Mouse (Mus musculus) spleen, adult 2 months (tissue): Measurements from ENCODE around the gene Klhl29. TPM values are rescaled to one million over a fixed set of nuclear protein-coding genes. Genes with fewer than 3 reads are reported as not detected.

ENCODE experiments used
- DNase-seq, 2 experiments: peaks; one replicate each; pipeline versions ENCODE4 v3.0.0 to v3.0.0-alpha.2; 2012 to 2021; ENCODE audit warnings: low spot score in 2 of 2, low read depth in 1 of 2
- H3K27ac ChIP-seq: fragments of 200-500 bp; 2 replicates; pipeline ENCODE4 v1.5.1; 2012; ENCODE audit warnings: low read length, inconsistent platforms; ENCODE audit not compliant: insufficient read depth
- H3K27me3 ChIP-seq: fragments of 200-500 bp; 2 replicates; pipeline ENCODE4 v1.6.1; 2012; ENCODE audit warnings: mild to moderate bottlenecking, moderate library complexity, low read length, inconsistent platforms; ENCODE audit not compliant: control insufficient read depth, insufficient read depth
- H3K36me3 ChIP-seq: fragments of 200-500 bp; 2 replicates; pipeline ENCODE4 v1.6.1; 2012; ENCODE audit warnings: mild to moderate bottlenecking, low read length, inconsistent platforms; ENCODE audit not compliant: control insufficient read depth, insufficient read depth
- H3K4me1 ChIP-seq: fragments of 200-500 bp; 2 replicates; pipeline ENCODE4 v1.6.1; 2011; ENCODE audit warnings: inconsistent platforms; ENCODE audit not compliant: control insufficient read depth, insufficient read depth, insufficient read length
- H3K4me3 ChIP-seq: fragments of 200-500 bp; 2 replicates; pipeline ENCODE4 v1.5.1; 2011; ENCODE audit warnings: mild to moderate bottlenecking, inconsistent platforms; ENCODE audit not compliant: insufficient read depth, insufficient read length; ENCODE audit errors: extremely low read depth
- CTCF ChIP-seq: fragments of 200-500 bp; IDR thresholded peaks from 2 replicates; pipeline ENCODE4 v1.5.1; 2011; ENCODE audit warnings: mild to moderate bottlenecking, inconsistent platforms; ENCODE audit not compliant: insufficient read depth, insufficient read length, insufficient replicate concordance; ENCODE audit errors: extremely low read depth
- POLR2A ChIP-seq: fragments of 200-500 bp; IDR thresholded peaks from 2 replicates; pipeline ENCODE4 v1.6.1; 2011; ENCODE audit warnings: low read depth, low read length, inconsistent platforms
- WGBS: fragments of 180-500 bp; shearing (Covaris S2); methylation state at CpG from one replicate; pipeline ENCODE4 v1.1.7; 2018; 5-methylcytosine and 5-hydroxymethylcytosine counted together
- polyA plus RNA-seq: library from polyadenylated mRNA; depleted of rRNA; stranded (reverse); fragments of >200 nt; gene quantifications from 2 replicates; pipeline ENCODE4 v1.2.3, GENCODE M21; 2012

Klhl29 gene
- polyA plus RNA-seq, 1 experiment, result 6.4 TPM

- no peak for DNase-seq
- no peaks in the 10 kb centered on the region for H3K36me3 ChIP-seq
These were observed 120.4 kb downstream of the Klhl29 start for GRCm38 (mm10) chr12:5255079-5255478.

GRCm38 (mm10) chr12:5254246-5254982 is 121.1 kb downstream of the Klhl29 start:
- Histone ChIP-seq H3K36me3 (no peaks in the 10 kb centered on the region), H3K4me3 (no peak overlapping the region), H3K4me1 (no peaks in the 10 kb centered on the region), H3K27me3 (no peaks in the 10 kb centered on the region), H3K27ac (no peak overlapping the region)
- TF ChIP-seq CTCF (no peak), POLR2A (no peak)
- no peak for DNase-seq
- 78% methylated on average over 4 of the region's 4 CpGs for WGBS

More at GRCm38 (mm10) chr12:5255079-5255478, 120.4 kb downstream of the Klhl29 start:
- TF ChIP-seq POLR2A (no peak), CTCF (no peak)
- no peaks in the 10 kb centered on the region for H3K27me3 ChIP-seq
- no peak overlapping the region for H3K27ac ChIP-seq
- no peak overlapping the region for H3K4me3 ChIP-seq
- no peaks in the 10 kb centered on the region for H3K4me1 ChIP-seq
- WGBS, result 70% methylated on average over 9 of the region's 9 CpGs

GRCm38 (mm10) chr12:5253289-5254005 is 122.0 kb downstream of the Klhl29 start:
- no peak overlapping the region for H3K27ac ChIP-seq
- no peak overlapping the region for H3K4me3 ChIP-seq
- no peak for DNase-seq
- H3K4me1 ChIP-seq, result no peaks in the 10 kb centered on the region
- TF ChIP-seq POLR2A (no peak), CTCF (no peak)
- H3K36me3 ChIP-seq, result no peaks in the 10 kb centered on the region
- WGBS, result 86% methylated on average over 10 of the region's 10 CpGs
- H3K27me3 ChIP-seq, result no peaks in the 10 kb centered on the region

GRCm38 (mm10) chr12:5252569-5252968 is 122.9 kb downstream of the Klhl29 start:
- Histone ChIP-seq H3K27ac (no peak overlapping the region), H3K4me3 (no peak overlapping the region), H3K27me3 (no peaks in the 10 kb centered on the region), H3K4me1 (no peaks in the 10 kb centered on the region), H3K36me3 (no peaks in the 10 kb centered on the region)
- TF ChIP-seq POLR2A (no peak), CTCF (no peak)
- DNase-seq, result no peak
- WGBS, result 81% methylated on average over 2 of the region's 2 CpGs

GRCm38 (mm10) chr12:5250042-5250441 is 125.4 kb downstream of the Klhl29 start:
- 73% methylated on average over 7 of the region's 7 CpGs for WGBS
- H3K36me3 ChIP-seq, result no peaks in the 10 kb centered on the region
- H3K27me3 ChIP-seq, result no peaks in the 10 kb centered on the region
- H3K27ac ChIP-seq, result no peak overlapping the region
- no peak for DNase-seq
- no peak for TF ChIP-seq CTCF
- no peak for TF ChIP-seq POLR2A
- H3K4me1 ChIP-seq, result no peaks in the 10 kb centered on the region
- H3K4me3 ChIP-seq, result no peak overlapping the region

- Histone ChIP-seq H3K27me3 (no peaks in the 10 kb centered on the region), H3K36me3 (no peaks in the 10 kb centered on the region), H3K4me3 (no peak overlapping the region), H3K27ac (no peak overlapping the region), H3K4me1 (no peaks in the 10 kb centered on the region)
- no peak for DNase-seq
- no peak for TF ChIP-seq CTCF
- TF ChIP-seq POLR2A, result no peak
- 94% methylated on average over 13 of the region's 13 CpGs for WGBS
These were observed 126.4 kb downstream of the Klhl29 start for GRCm38 (mm10) chr12:5249068-5249467.

- no peak for DNase-seq
- Histone ChIP-seq H3K4me3 (no peak overlapping the region), H3K36me3 (no peaks in the 10 kb centered on the region), H3K27me3 (no peaks in the 10 kb centered on the region), H3K27ac (no peak overlapping the region), H3K4me1 (no peaks in the 10 kb centered on the region)
- no peak for TF ChIP-seq CTCF
- no peak for TF ChIP-seq POLR2A
- WGBS, result 42% methylated on average over 6 of the region's 6 CpGs
These were observed 128.0 kb downstream of the Klhl29 start for GRCm38 (mm10) chr12:5247505-5247904.
